Mouse (Mus musculus) natural killer cell, adult 2 months (primary cell): ENCODE measurements around the gene Hcfc1.

Source experiments
- DNase-seq, 2 experiments: peaks; one replicate each; pipeline ENCODE4 v3.0.0; 2022; ENCODE audit warnings: low spot score in 2 of 2

Hcfc1 gene

GRCm38 (mm10) chrX:73966248-73967176 lies at the start of gene Hcfc1:
Hcfc1 (minus strand) TSS chrX:73966357.
- DNase-seq, result peak; percentile 84 to 90

GRCm38 (mm10) chrX:74014597-74014996 lies 48.4 kb upstream of the Hcfc1 start:
- no peak for DNase-seq

- no peak for DNase-seq
Observed at GRCm38 (mm10) chrX:74008063-74008462, 41.9 kb upstream of the Hcfc1 start.

GRCm38 (mm10) chrX:74006401-74006800 lies 40.2 kb upstream of the Hcfc1 start:
- no peak for DNase-seq

GRCm38 (mm10) chrX:74003644-74004043 lies 37.5 kb upstream of the Hcfc1 start:
- DNase-seq, result no peak

- DNase-seq, result no peak
Observed at GRCm38 (mm10) chrX:74001024-74001423, 34.9 kb upstream of the Hcfc1 start.

- DNase-seq, result no peak
Observed at GRCm38 (mm10) chrX:73998911-73999869, 33.0 kb upstream of the Hcfc1 start.

- DNase-seq, result no peak
Observed at GRCm38 (mm10) chrX:73977783-73978182, 11.6 kb upstream of the Hcfc1 start.

GRCm38 (mm10) chrX:73976283-73976682 lies 10.1 kb upstream of the Hcfc1 start:
- DNase-seq, result peak in 1 of 2 experiments; percentile 6

- DNase-seq, result no peak
Observed at GRCm38 (mm10) chrX:73972774-73973173, 6.6 kb upstream of the Hcfc1 start.

- no peak for DNase-seq
Observed at GRCm38 (mm10) chrX:73970781-73971180, 4.6 kb upstream of the Hcfc1 start.

- DNase-seq, result no peak
Observed at GRCm38 (mm10) chrX:73969729-73970128, 3.6 kb upstream of the Hcfc1 start.

- no peak for DNase-seq
Observed at GRCm38 (mm10) chrX:73969167-73969566, 3.0 kb upstream of the Hcfc1 start.

GRCm38 (mm10) chrX:73967177-73968075 lies 1.3 kb upstream of the Hcfc1 start:
- peak; percentile 88 to 90 for DNase-seq

GRCm38 (mm10) chrX:73965307-73965706 lies 850 bp downstream of the Hcfc1 start:
- DNase-seq, result peak; percentile 24 to 48

- DNase-seq, result peak; percentile 11 to 22
Observed at GRCm38 (mm10) chrX:73964363-73964762, 1.8 kb downstream of the Hcfc1 start.

GRCm38 (mm10) chrX:73954988-73955387 lies 11.2 kb downstream of the Hcfc1 start:
- DNase-seq, result no peak

- DNase-seq, result no peak
Observed at GRCm38 (mm10) chrX:73952603-73953002, 13.6 kb downstream of the Hcfc1 start.

GRCm38 (mm10) chrX:73949341-73949740 lies 16.8 kb downstream of the Hcfc1 start:
- DNase-seq, result no peak

- peak; percentile 57 to 64 for DNase-seq
Observed at GRCm38 (mm10) chrX:73948647-73949046, 17.5 kb downstream of the Hcfc1 start.

GRCm38 (mm10) chrX:73946896-73947295 lies 19.3 kb downstream of the Hcfc1 start:
- no peak for DNase-seq
